ENCODE assay signal across 27 mouse cellular contexts in the genomic region with DNA sequence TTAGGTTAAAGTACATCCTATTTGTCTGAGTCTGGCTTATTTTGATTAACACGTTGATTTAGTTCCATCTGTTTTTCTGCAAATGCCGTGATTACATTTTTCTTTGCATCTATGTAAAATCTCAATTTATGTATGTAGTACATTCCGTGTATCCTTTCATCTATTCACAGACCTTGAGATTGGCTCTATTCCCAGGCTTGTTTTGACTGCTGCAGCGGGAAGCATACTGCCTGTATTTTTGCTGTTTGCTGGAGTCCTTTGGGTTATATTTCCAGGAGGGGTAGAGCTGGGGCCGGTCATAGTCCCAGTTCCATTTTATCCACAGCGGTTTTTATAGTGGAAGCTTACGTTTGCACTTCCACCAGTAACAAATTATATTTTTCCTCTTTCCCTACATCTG. TPM values are rescaled to one million over a fixed set of nuclear protein-coding genes. Genes with fewer than 3 reads are reported as not detected.
A peak's percentile ranks its signal among the peaks of the same experiment; 100 is the strongest.
DNase-seq lines count a peak whose midpoint lies in the region; ATAC-seq and TF ChIP-seq lines count a peak whose summit lies in the region.
"Had no signal": no experiment of that assay in that cellular context is flagged by ENCODE, and none has a peak within 500 bp of the region (broad histone marks: within the 10 kb centered on the region; RNA-seq: fewer than 3 reads in every experiment).

No protein-coding gene starts in this region.

- no peak overlapping the region for H3K4me2 ChIP-seq in forebrain, embryonic 13.5 days
- H3K4me2 ChIP-seq: embryonic facial prominence, embryonic 12.5 days; heart, embryonic 11.5 days; hindbrain, embryonic 13.5 days had no signal

- H3K36me3 ChIP-seq in forebrain, embryonic 13.5 days (ENCODE audit: poor library complexity, severe bottlenecking), result no peaks in the 10 kb centered on the region
- H3K36me3 ChIP-seq in forebrain, embryonic 10.5 days (replicated peaks), result no peaks in the 10 kb centered on the region
- H3K36me3 ChIP-seq: embryonic facial prominence, embryonic 12.5 days; G1E; hindbrain, embryonic 13.5 days had no signal

- ATAC-seq in forebrain, embryonic 13.5 days, result peak; percentile 52; the same call in 1 of the 2 replicates
- ATAC-seq in frontal cortex, adult (ENCODE audit: low TSS enrichment), result peak; percentile 79
- ATAC-seq: hindbrain, postnatal 0 days; inflammation-experienced regulatory T-cells, adult 6 months; intestine, embryonic 16.5 days; Patski had no signal

- H3K4me3 ChIP-seq in forebrain, embryonic 13.5 days, result no peak overlapping the region
- H3K4me3 ChIP-seq in forebrain, embryonic 10.5 days, result no peak overlapping the region
- H3K4me3 ChIP-seq: embryonic facial prominence, embryonic 12.5 days; erythroblast, embryonic 14.5 days; heart, adult 2 months; hindbrain, embryonic 13.5 days had no signal

- H3K9ac ChIP-seq in forebrain, embryonic 13.5 days, result no peak overlapping the region
- H3K9ac ChIP-seq: embryonic facial prominence, embryonic 12.5 days; hindbrain, embryonic 13.5 days had no signal

- H3K4me1 ChIP-seq in forebrain, embryonic 13.5 days, result no peaks in the 10 kb centered on the region; the same call in 1 of the 2 replicates
- no peaks in the 10 kb centered on the region for H3K4me1 ChIP-seq in forebrain, embryonic 10.5 days
- H3K4me1 ChIP-seq: embryonic facial prominence, embryonic 12.5 days had no signal

- no peak for TF ChIP-seq CTCF in brain, embryonic 14.5 days (IDR thresholded peaks at IDR 0.05; ENCODE audit: borderline replicate concordance, extremely low read depth, insufficient read depth, insufficient read length)

- H3K27me3 ChIP-seq in forebrain, embryonic 13.5 days, result no peaks in the 10 kb centered on the region
- H3K27me3 ChIP-seq in forebrain, embryonic 10.5 days (ENCODE audit: poor library complexity, severe bottlenecking), result no peaks in the 10 kb centered on the region
- H3K27me3 ChIP-seq: CH12.LX; embryonic facial prominence, embryonic 12.5 days; hindbrain, embryonic 13.5 days; Patski had no signal

- TF ChIP-seq POLR2A in brain, embryonic 14.5 days (IDR thresholded peaks at IDR 0.05; ENCODE audit: borderline replicate concordance, extremely low read depth, insufficient read depth, insufficient read length, poor library complexity, severe bottlenecking), result no peak

- no peaks in the 10 kb centered on the region for H3K9me3 ChIP-seq in forebrain, embryonic 13.5 days (replicated peaks)
- no peaks in the 10 kb centered on the region for H3K9me3 ChIP-seq in forebrain, embryonic 10.5 days
- H3K9me3 ChIP-seq: embryonic facial prominence, embryonic 12.5 days; G1E; hindbrain, embryonic 13.5 days had no signal

- H3K27ac ChIP-seq in forebrain, embryonic 13.5 days, result no peak overlapping the region
- no peak overlapping the region for H3K27ac ChIP-seq in forebrain, embryonic 10.5 days
- H3K27ac ChIP-seq: embryonic facial prominence, embryonic 12.5 days; heart, adult 2 months; hindbrain, embryonic 13.5 days; hindbrain, postnatal 0 days had no signal

- 55% methylated on average over 7 of the region's 7 CpGs for WGBS in forebrain, embryonic 13.5 days
- 91% methylated on average over 7 of the region's 7 CpGs for WGBS in forebrain, embryonic 10.5 days

- no peak for DNase-seq in forebrain, embryonic 10.5 days (ENCODE audit: extremely low spot score, low spot score)
- DNase-seq in frontal cortex, postnatal 10 days (ENCODE audit: low spot score in 2 of 2), result no peak
- DNase-seq in brain, embryonic 14.5 days (ENCODE audit: low read depth), result peak; percentile 85
- peak; percentile 43 for DNase-seq in telencephalon, adult 2 months (ENCODE audit: low read depth, low spot score)
- DNase-seq in heart, adult 9 months (ENCODE audit: low spot score in 2 of 2), result no peak
- DNase-seq: adrenal gland, postnatal 10 days; adrenal gland, postnatal 36 days; B cell, adult 2 months; cerebellum, adult 18-20 months; cerebellum, adult 9-10 months; cerebellum, postnatal 14 days; gastrocnemius, postnatal 10 days; gastrocnemius, postnatal 36 days; heart, adult 2 months; kidney, adult 2 months had no signal

RNA-seq across cellular contexts. Expression of a gene that starts 26.3 kb away (rescaled TPM):
- polyA plus RNA-seq in forebrain, embryonic 13.5 days (2015; fragmentation: Nextera tagmentation; extraction: Ambion mirVana), result 6.0 and 6.9 TPM in 2 replicates
- polyA plus RNA-seq in forebrain, embryonic 10.5 days (2016; fragmentation: Nextera tagmentation; extraction: Ambion mirVana), result 4.0 and 4.9 TPM in 2 replicates
- 1.6 and 2.0 TPM in 2 replicates for polyA plus RNA-seq in brain, embryonic 14.5 days (2012; rRNA removed)
- polyA plus RNA-seq: erythroblast, embryonic 14.5 days; G1E; inflammation-experienced regulatory T-cells, adult 6 months had no signal

RNA-seq across cellular contexts. Expression of a gene that starts 26.7 kb away (rescaled TPM):
- polyA plus RNA-seq in forebrain, embryonic 13.5 days (2015; fragmentation: Nextera tagmentation; extraction: Ambion mirVana), result 63.4 and 71.1 TPM in 2 replicates
- polyA plus RNA-seq in forebrain, embryonic 10.5 days (2016; fragmentation: Nextera tagmentation; extraction: Ambion mirVana), result 91.4 and 99.6 TPM in 2 replicates
- polyA plus RNA-seq in brain, embryonic 14.5 days (2012; rRNA removed), result 22.6 and 26.9 TPM in 2 replicates

Comparison
In these comparisons a context has a peak if more than half of its experiments do, and no peak if none do; other contexts are left out.
1. DNase-seq: peak in brain, embryonic 14.5 days (single experiment) and telencephalon, adult 2 months (single experiment); none in forebrain, embryonic 10.5 days (single experiment), frontal cortex, postnatal 10 days (0 of 2) and heart, adult 9 months (0 of 2).